Mouse (Mus musculus) limb, embryonic 13.5 days (tissue): ENCODE measurements around the gene Washc2. TPM values are rescaled to one million over a fixed set of nuclear protein-coding genes. Genes with fewer than 3 reads are reported as not detected.
A peak's percentile ranks its signal among the peaks of the same experiment; 100 is the strongest.

Experiments used
- ATAC-seq: fragments of 200-750 bp; cut with Nextera tagmentation; 2 replicates; pipeline ENCODE4 v1.8.0; 2017; ENCODE audit warnings: low read depth, moderate number of reproducible peaks, moderate TSS enrichment; ENCODE audit not compliant: low FRiP score
- H3K27ac ChIP-seq: fragments of 300-500 bp; sonication (generic); 2 replicates; pipeline ENCODE4 v1.5.1; 2015; ENCODE audit warnings: inconsistent platforms, mild to moderate bottlenecking, moderate library complexity
- H3K27me3 ChIP-seq: fragments of 300-500 bp; sonication (generic); 2 replicates; pipeline ENCODE4 v1.6.1; 2015; ENCODE audit warnings: mild to moderate bottlenecking, inconsistent platforms
- H3K36me3 ChIP-seq: fragments of 300-500 bp; sonication (generic); 2 replicates; pipeline ENCODE4 v1.6.1; 2015; ENCODE audit warnings: inconsistent platforms, mild to moderate bottlenecking, moderate library complexity
- H3K4me1 ChIP-seq: fragments of 300-500 bp; sonication (generic); 2 replicates; pipeline ENCODE4 v1.6.1; 2015; ENCODE audit warnings: inconsistent platforms
- H3K4me2 ChIP-seq: fragments of 300-500 bp; sonication (generic); replicated peaks from 2 replicates; pipeline ENCODE4 v1.6.1; 2015; ENCODE audit warnings: inconsistent platforms, mild to moderate bottlenecking, moderate library complexity
- H3K4me3 ChIP-seq: fragments of 300-500 bp; sonication (generic); 2 replicates; pipeline ENCODE4 v1.5.1; 2015; ENCODE audit warnings: moderate library complexity, mild to moderate bottlenecking, inconsistent platforms
- H3K9ac ChIP-seq: fragments of 300-500 bp; sonication (generic); 2 replicates; pipeline ENCODE4 v1.6.1; 2015; ENCODE audit warnings: mild to moderate bottlenecking, inconsistent platforms
- H3K9me3 ChIP-seq: fragments of 300-500 bp; sonication (generic); 2 replicates; pipeline ENCODE4 v1.6.1; 2016; ENCODE audit warnings: inconsistent platforms
- WGBS: fragments of 180-500 bp; shearing (Covaris S2); methylation state at CpG from one replicate; pipeline ENCODE4 v1.1.7; 2015; 5-methylcytosine and 5-hydroxymethylcytosine counted together
- polyA plus RNA-seq: library from polyadenylated mRNA; unstranded; fragments of >200 nt; fragmentation: Nextera tagmentation; extraction: Ambion mirVana; gene quantifications from 2 replicates; pipeline ENCODE4 v1.2.1, GENCODE M21; 2015

Gene Washc2
- polyA plus RNA-seq, 1 experiment from 2014 or later, result 54.9 TPM

- peak overlapping the region; percentile 73 for H3K4me2 ChIP-seq
- peaks cover 27% of the 10 kb centered on the region for H3K36me3 ChIP-seq
- no peaks in the 10 kb centered on the region for H3K27me3 ChIP-seq
- peak overlapping the region; percentile 64 for H3K4me3 ChIP-seq
- no peak for ATAC-seq
- no peak overlapping the region; the same call in 1 of the 2 replicates for H3K9ac ChIP-seq
- peaks cover 14% of the 10 kb centered on the region for H3K4me1 ChIP-seq
- no peaks in the 10 kb centered on the region for H3K9me3 ChIP-seq
- WGBS, result 84% methylated on average over 11 of the region's 11 CpGs
- H3K27ac ChIP-seq, result no peak overlapping the region
Observed at GRCm38 (mm10) chr6:116264836-116265235, 57.0 kb downstream of the Washc2 start.

- Histone ChIP-seq H3K4me2 (0 out of 2 replicates have a peak overlapping the region, but pooled peaks have one; percentile 73), H3K36me3 (peaks cover 20% of the 10 kb centered on the region), H3K9me3 (no peaks in the 10 kb centered on the region), H3K27me3 (no peaks in the 10 kb centered on the region), H3K4me3 (no peak overlapping the region), H3K4me1 (peaks cover 14% of the 10 kb centered on the region), H3K9ac (no peak overlapping the region), H3K27ac (no peak overlapping the region)
- ATAC-seq, result no peak
- WGBS, result 72% methylated on average over 4 of the region's 4 CpGs
Observed at GRCm38 (mm10) chr6:116265603-116266002, 57.8 kb downstream of the Washc2 start.

- Histone ChIP-seq H3K9me3 (no peaks in the 10 kb centered on the region), H3K4me3 (peak overlapping the region; percentile 20), H3K9ac (no peak overlapping the region), H3K27ac (no peak overlapping the region), H3K27me3 (no peaks in the 10 kb centered on the region), H3K36me3 (peaks cover 12% of the 10 kb centered on the region), H3K4me2 (peak overlapping the region; percentile 52), H3K4me1 (peaks cover 14% of the 10 kb centered on the region)
- 19% methylated on average over 11 of the region's 11 CpGs for whole genome bisulfite sequencing
- no peak for ATAC-seq
Observed at GRCm38 (mm10) chr6:116266273-116267109, 58.7 kb downstream of the Washc2 start.

GRCm38 (mm10) chr6:116267110-116267423 is 59.2 kb downstream of the Washc2 start:
- H3K36me3 ChIP-seq, result peaks cover 7% of the 10 kb centered on the region
- ATAC-seq, result no peak
- H3K27me3 ChIP-seq, result no peaks in the 10 kb centered on the region
- 92% methylated on average over 1 of the region's 1 CpGs for WGBS
- no peak overlapping the region for H3K4me3 ChIP-seq
- H3K4me2 ChIP-seq, result no peak overlapping the region
- H3K9me3 ChIP-seq, result no peaks in the 10 kb centered on the region
- peaks cover 14% of the 10 kb centered on the region for H3K4me1 ChIP-seq
- H3K27ac ChIP-seq, result no peak overlapping the region
- no peak overlapping the region for H3K9ac ChIP-seq

- Histone ChIP-seq H3K9me3 (no peaks in the 10 kb centered on the region), H3K4me1 (no peaks in the 10 kb centered on the region), H3K27me3 (no peaks in the 10 kb centered on the region), H3K27ac (no peak overlapping the region), H3K4me3 (no peak overlapping the region), H3K36me3 (0 out of 2 replicates have a peak, but pooled peaks cover 2% of the 10 kb centered on the region), H3K4me2 (no peak overlapping the region), H3K9ac (no peak overlapping the region)
- WGBS, result 75% methylated on average over 4 of the region's 4 CpGs
- ATAC-seq, result no peak
Observed at GRCm38 (mm10) chr6:116275695-116276094, 67.9 kb downstream of the Washc2 start.

GRCm38 (mm10) chr6:116278679-116279317 is 71.0 kb downstream of the Washc2 start:
- 72% methylated on average over 5 of the region's 5 CpGs for WGBS
- 0 out of 2 replicates have a peak, but pooled peaks cover 5% of the 10 kb centered on the region for H3K36me3 ChIP-seq

GRCm38 (mm10) chr6:116281014-116281413 is 73.2 kb downstream of the Washc2 start:
- Histone ChIP-seq H3K9ac (no peak overlapping the region), H3K4me1 (no peaks in the 10 kb centered on the region), H3K27ac (no peak overlapping the region), H3K9me3 (no peaks in the 10 kb centered on the region), H3K4me2 (no peak overlapping the region), H3K27me3 (no peaks in the 10 kb centered on the region), H3K36me3 (0 out of 2 replicates have a peak, but pooled peaks cover 5% of the 10 kb centered on the region), H3K4me3 (no peak overlapping the region)
- 95% methylated on average over 13 of the region's 13 CpGs for WGBS
- ATAC-seq, result no peak

More at GRCm38 (mm10) chr6:116278679-116279317, 71.0 kb downstream of the Washc2 start:
- H3K27ac ChIP-seq, result no peak overlapping the region
- no peak for ATAC-seq
- no peak overlapping the region for H3K4me2 ChIP-seq
- no peaks in the 10 kb centered on the region for H3K4me1 ChIP-seq
- no peaks in the 10 kb centered on the region for H3K9me3 ChIP-seq
- no peak overlapping the region for H3K9ac ChIP-seq
- no peak overlapping the region for H3K4me3 ChIP-seq
- no peaks in the 10 kb centered on the region for H3K27me3 ChIP-seq

GRCm38 (mm10) chr6:116282546-116282945 is 74.7 kb downstream of the Washc2 start:
- no peak for ATAC-seq
- 55% methylated on average over 4 of the region's 4 CpGs for WGBS

GRCm38 (mm10) chr6:116283280-116283679 is 75.4 kb downstream of the Washc2 start:
- 0 out of 2 replicates have a peak, but pooled peaks cover 3% of the 10 kb centered on the region for H3K36me3 ChIP-seq
- no peaks in the 10 kb centered on the region for H3K4me1 ChIP-seq
- no peak for ATAC-seq
- no peaks in the 10 kb centered on the region for H3K9me3 ChIP-seq
- WGBS, result 80% methylated on average over 3 of the region's 3 CpGs
- H3K4me3 ChIP-seq, result no peak overlapping the region
- no peak overlapping the region for H3K9ac ChIP-seq
- no peak overlapping the region for H3K27ac ChIP-seq
- H3K4me2 ChIP-seq, result no peak overlapping the region
- H3K27me3 ChIP-seq, result no peaks in the 10 kb centered on the region

More at GRCm38 (mm10) chr6:116282546-116282945, 74.7 kb downstream of the Washc2 start:
- no peak overlapping the region for H3K4me2 ChIP-seq
- no peaks in the 10 kb centered on the region for H3K9me3 ChIP-seq
- H3K9ac ChIP-seq, result no peak overlapping the region
- H3K27ac ChIP-seq, result no peak overlapping the region
- H3K36me3 ChIP-seq, result 0 out of 2 replicates have a peak, but pooled peaks cover 3% of the 10 kb centered on the region
- H3K4me3 ChIP-seq, result no peak overlapping the region
- no peaks in the 10 kb centered on the region for H3K27me3 ChIP-seq
- H3K4me1 ChIP-seq, result no peaks in the 10 kb centered on the region

GRCm38 (mm10) chr6:116286321-116286720 is 78.5 kb downstream of the Washc2 start:
- no peak for ATAC-seq

GRCm38 (mm10) chr6:116286870-116287575 is 79.2 kb downstream of the Washc2 start:
- no peak overlapping the region for H3K9ac ChIP-seq
- H3K9me3 ChIP-seq, result no peaks in the 10 kb centered on the region
- no peak overlapping the region for H3K27ac ChIP-seq
- no peaks in the 10 kb centered on the region for H3K27me3 ChIP-seq
- H3K36me3 ChIP-seq, result no peaks in the 10 kb centered on the region
- H3K4me3 ChIP-seq, result no peak overlapping the region
- ATAC-seq, result no peak
- no peaks in the 10 kb centered on the region for H3K4me1 ChIP-seq
- 79% methylated on average over 5 of the region's 5 CpGs for WGBS
- H3K4me2 ChIP-seq, result no peak overlapping the region

More at GRCm38 (mm10) chr6:116286321-116286720, 78.5 kb downstream of the Washc2 start:
- H3K4me3 ChIP-seq, result no peak overlapping the region
- WGBS, result 90% methylated on average over 4 of the region's 4 CpGs
- H3K4me2 ChIP-seq, result no peak overlapping the region
- no peaks in the 10 kb centered on the region for H3K36me3 ChIP-seq
- H3K27me3 ChIP-seq, result no peaks in the 10 kb centered on the region
- H3K9ac ChIP-seq, result no peak overlapping the region
- H3K27ac ChIP-seq, result no peak overlapping the region
- H3K9me3 ChIP-seq, result no peaks in the 10 kb centered on the region
- H3K4me1 ChIP-seq, result no peaks in the 10 kb centered on the region

- no peak overlapping the region for H3K4me2 ChIP-seq
- H3K36me3 ChIP-seq, result no peaks in the 10 kb centered on the region
- H3K27me3 ChIP-seq, result no peaks in the 10 kb centered on the region
- ATAC-seq, result no peak
- H3K9me3 ChIP-seq, result no peaks in the 10 kb centered on the region
- 89% methylated on average over 2 of the region's 2 CpGs for WGBS
- no peak overlapping the region for H3K27ac ChIP-seq
- H3K9ac ChIP-seq, result no peak overlapping the region
- H3K4me1 ChIP-seq, result no peaks in the 10 kb centered on the region; the same call in 1 of the 2 replicates
- H3K4me3 ChIP-seq, result no peak overlapping the region
Observed at GRCm38 (mm10) chr6:116311411-116311810, 103.6 kb downstream of the Washc2 start.
